Mouse (Mus musculus): ENCODE data around the gene Krtap19-5.
A peak's percentile ranks its signal among the peaks of the same experiment; 100 is the strongest.

Gene Krtap19-5

DNA sequence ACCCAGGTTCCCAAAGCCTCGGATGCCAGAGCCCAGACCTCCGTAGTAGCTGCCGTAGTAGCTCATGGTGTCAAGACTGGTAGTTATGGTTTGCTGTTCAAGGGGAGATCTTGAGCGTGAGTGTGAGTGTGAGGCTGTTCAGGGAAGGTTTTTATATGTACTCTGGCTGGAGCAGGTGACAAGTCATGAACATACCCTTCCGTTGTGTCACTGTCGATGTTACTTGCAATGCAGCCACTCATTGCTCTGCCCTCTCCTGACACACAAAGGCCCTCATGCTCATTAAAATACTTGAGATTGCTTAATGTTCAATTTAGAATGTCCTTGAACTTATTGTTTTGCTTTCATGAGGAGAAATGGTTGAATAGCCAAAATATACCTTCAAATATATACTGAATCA lies at the start of gene Krtap19-5:
Gene Krtap19-5, minus strand, starts transcription at position 101 of the 400 bp plus-strand sequence.
- DNase-seq (ENCODE audit: low read depth, low spot score) = no peak

DNA sequence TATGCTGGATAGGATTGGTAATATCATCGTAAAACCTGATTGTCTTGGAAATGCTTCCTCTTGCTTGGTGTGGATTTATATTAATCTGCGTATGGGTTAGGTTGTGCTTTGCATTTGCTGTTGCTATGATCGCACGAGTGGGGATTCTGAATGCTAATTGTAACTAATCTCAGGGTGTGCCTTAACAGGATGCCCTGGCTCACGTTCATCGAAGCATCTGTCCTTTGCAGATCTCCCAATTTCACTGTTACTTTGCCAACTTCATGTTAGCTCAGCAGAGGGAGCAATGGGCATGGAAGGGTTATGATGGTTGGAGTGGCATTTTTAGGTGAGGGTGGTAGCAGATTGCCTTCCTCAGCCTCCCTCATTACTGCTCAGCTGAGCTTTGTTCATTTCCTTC lies 44.8 kb upstream of the Krtap19-5 start:
- peak; percentile 3 for DNase-seq (ENCODE audit: low read depth, low spot score)

GRCm38 (mm10) chr16:88938252-88938651 lies 42.0 kb upstream of the Krtap19-5 start:
- no peak for DNase-seq (ENCODE audit: low read depth, low spot score)

DNA sequence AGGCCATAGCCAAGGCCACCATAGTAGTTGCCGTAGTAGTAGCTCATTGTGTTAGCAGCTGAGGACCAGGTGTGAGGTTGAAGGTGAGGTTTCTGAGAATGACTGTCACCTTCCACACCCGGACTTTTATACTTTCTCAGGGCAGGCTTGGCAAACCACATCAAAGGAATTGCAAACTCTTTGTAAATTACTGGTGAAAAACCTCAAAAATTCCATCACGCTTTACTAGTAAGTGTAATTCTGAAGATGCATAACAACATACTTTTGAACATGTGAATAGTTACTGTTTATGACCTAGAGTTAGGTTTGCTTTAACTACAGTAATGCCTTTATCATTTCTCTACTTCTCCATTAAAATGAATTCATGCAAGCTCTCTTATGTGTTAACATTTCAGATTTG lies 35.9 kb upstream of the Krtap19-5 start, which contains the start of gene Krtap19-9b:
Gene Krtap19-9b, minus strand, starts transcription at position 101 of the 400 bp plus-strand sequence.
- no peak for DNase-seq (ENCODE audit: low read depth, low spot score)

GRCm38 (mm10) chr16:88886870-88887269 lies 9.4 kb downstream of the Krtap19-5 start:
- DNase-seq (ENCODE audit: low read depth, low spot score) = peak; percentile 71

GRCm38 (mm10) chr16:88884989-88885388 lies 11.3 kb downstream of the Krtap19-5 start, which contains the start of gene Krtap19-4:
Gene Krtap19-4, minus strand, starts transcription at chr16:88885089.
- DNase-seq (ENCODE audit: low read depth, low spot score) = no peak

DNA sequence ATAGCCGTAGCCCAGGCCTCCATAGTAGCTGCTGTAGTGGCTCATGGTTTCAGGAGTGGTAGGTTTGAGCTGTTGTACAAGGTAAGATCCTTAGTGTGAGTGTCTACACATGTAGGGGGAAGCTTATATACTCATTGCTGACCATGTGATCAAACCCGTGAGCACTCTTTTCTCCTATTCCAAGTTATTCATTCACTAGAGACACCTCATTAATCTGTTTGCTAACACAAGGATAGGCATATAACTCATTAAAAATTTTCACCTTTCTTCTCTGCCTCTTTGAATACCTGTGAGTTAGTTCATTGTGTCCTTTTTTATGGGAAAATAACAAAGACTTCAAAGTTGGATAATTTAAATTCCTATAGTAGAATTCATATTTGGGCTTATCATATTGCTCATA lies 18.3 kb downstream of the Krtap19-5 start, which contains the start of gene Krtap19-3:
Gene Krtap19-3, minus strand, starts transcription at position 101 of the 400 bp plus-strand sequence.
- no peak for DNase-seq (ENCODE audit: low read depth, low spot score)

- DNase-seq (ENCODE audit: low read depth, low spot score) = no peak
Observed at GRCm38 (mm10) chr16:88874169-88874568, 22.1 kb downstream of the Krtap19-5 start, which contains the start of gene Krtap19-2. Gene Krtap19-2, minus strand, starts transcription at chr16:88874269.

- no peak for DNase-seq (ENCODE audit: low read depth, low spot score)
Observed at GRCm38 (mm10) chr16:88869311-88869710, 26.9 kb downstream of the Krtap19-5 start, which contains the start of gene Krtap19-1. Gene Krtap19-1, minus strand, starts transcription at chr16:88869411.

- no peak for DNase-seq (ENCODE audit: low read depth, low spot score)
Observed at GRCm38 (mm10) chr16:88864887-88865407, 31.3 kb downstream of the Krtap19-5 start.

DNA sequence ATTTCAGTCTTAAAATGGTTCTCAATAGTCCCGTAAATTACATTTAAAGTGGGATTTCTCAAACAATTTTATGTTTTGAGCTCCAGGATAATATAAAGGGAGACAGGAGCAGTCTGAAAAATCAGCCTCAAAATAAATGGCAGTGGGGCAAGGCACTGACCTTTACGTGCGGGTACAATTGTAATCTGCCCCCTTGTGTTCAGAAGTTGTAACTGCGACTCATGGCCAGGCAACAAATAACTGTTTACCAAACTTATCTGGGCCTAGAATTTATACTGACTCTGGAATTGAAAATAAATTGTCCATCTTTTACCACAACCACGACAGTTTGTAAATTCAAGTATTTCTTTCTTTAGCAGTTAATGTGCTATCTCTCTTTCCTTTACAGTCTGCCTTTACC lies 44.8 kb downstream of the Krtap19-5 start:
- no peak for DNase-seq (ENCODE audit: low read depth, low spot score)

- DNase-seq (ENCODE audit: low read depth, low spot score) = no peak
Observed at GRCm38 (mm10) chr16:88848558-88848957, 47.7 kb downstream of the Krtap19-5 start.

GRCm38 (mm10) chr16:88847363-88847762 lies 48.9 kb downstream of the Krtap19-5 start:
- DNase-seq (ENCODE audit: low read depth, low spot score) = no peak

Measured in brain, embryonic 18.5 days (tissue).